Mouse (Mus musculus): ENCODE measurements at regions not wholly inside any gene's neighbourhood (a gene's known extent, or its start where the extent isn't known, plus 50 kb on each side); places are given as distances from the start of the nearest gene placed in this dataset.

DNA sequence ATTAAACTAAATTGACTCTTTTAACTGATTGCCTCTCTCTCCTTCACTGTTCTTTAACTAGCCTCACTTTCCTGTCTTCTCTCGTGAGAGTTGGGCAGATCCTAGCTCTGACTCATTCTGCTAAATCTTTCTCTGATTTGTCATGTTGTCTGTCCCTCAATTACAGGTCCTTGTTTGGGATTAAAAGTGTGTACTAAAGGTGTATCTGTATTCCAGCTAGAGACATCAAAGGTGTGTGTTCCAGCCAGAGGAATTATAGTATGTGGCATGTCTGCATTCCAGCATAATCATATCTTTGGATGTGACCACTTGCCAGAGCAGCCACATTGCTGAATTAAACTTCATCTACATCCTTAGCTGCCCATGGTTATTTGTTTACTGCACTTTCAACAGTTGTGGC, 167.5 kb upstream of the Fam83b start:
- ATAC-seq, result no peak
- Histone ChIP-seq H3K36me3 (no peaks in the 10 kb centered on the region), H3K4me3 (replicated peaks) (no peak overlapping the region), H3K27me3 (no peaks in the 10 kb centered on the region), H3K9ac (replicated peaks) (no peak overlapping the region), H3K4me2 (replicated peaks) (no peak overlapping the region), H3K27ac (no peak overlapping the region), H3K4me1 (replicated peaks) (no peaks in the 10 kb centered on the region), H3K9me3 (no peaks in the 10 kb centered on the region)
- WGBS, result 73% methylated on average over 1 of the region's 1 CpGs

DNA sequence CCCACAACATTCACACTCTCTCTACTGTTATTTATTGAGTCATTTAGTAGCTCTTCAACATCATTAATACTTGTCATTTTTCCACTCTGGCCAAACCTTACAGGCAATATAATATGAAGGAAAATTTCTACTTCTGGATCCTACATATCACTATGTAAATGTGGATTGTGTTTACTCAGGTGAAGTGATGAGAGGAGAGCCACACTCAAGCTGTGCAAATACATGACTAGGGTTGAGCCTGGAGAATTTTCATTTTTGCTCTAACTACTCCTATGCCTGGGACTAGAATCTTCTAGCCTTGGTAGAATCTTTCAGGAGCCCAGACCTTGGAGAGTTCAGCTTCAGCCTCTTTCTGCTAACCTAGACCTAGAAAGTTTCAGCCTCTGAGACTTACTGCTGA, 166.9 kb upstream of the Fam83b start:
- Histone ChIP-seq H3K4me1 (replicated peaks) (no peaks in the 10 kb centered on the region), H3K4me2 (replicated peaks) (no peak overlapping the region), H3K27ac (no peak overlapping the region), H3K9ac (replicated peaks) (no peak overlapping the region), H3K4me3 (replicated peaks) (no peak overlapping the region), H3K9me3 (no peaks in the 10 kb centered on the region), H3K27me3 (no peaks in the 10 kb centered on the region), H3K36me3 (no peaks in the 10 kb centered on the region)
- ATAC-seq, result no peak

DNA sequence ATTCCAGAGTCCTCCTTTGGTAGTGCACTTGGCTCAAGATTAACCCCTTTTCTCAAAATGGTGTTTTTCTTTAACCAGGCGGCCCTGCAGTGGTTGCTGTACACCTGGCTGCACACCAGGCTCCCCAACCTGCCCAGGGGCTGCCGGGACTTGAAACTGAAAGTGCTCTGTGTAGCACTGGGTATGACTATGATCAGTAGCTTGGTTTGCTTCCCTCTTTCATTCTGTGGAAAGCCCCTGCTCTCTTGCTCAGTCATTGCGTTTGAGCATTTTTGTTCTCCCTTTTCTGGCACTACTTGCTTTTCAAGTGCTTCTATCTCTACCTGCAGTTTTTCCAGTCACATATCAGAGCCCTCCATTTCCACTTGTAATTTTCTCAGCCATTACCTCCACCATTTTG, 156.0 kb upstream of the Fam83b start:
- no peaks in the 10 kb centered on the region for H3K36me3 ChIP-seq
- H3K9ac ChIP-seq (replicated peaks), result no peak overlapping the region
- no peak for ATAC-seq
- no peak overlapping the region for H3K4me2 ChIP-seq (replicated peaks)
- H3K9me3 ChIP-seq, result no peaks in the 10 kb centered on the region
- H3K4me1 ChIP-seq (replicated peaks), result no peaks in the 10 kb centered on the region
- H3K4me3 ChIP-seq (replicated peaks), result no peak overlapping the region
- H3K27ac ChIP-seq, result no peak overlapping the region
- H3K27me3 ChIP-seq, result no peaks in the 10 kb centered on the region
- WGBS, result 79% methylated on average over 3 of the region's 3 CpGs

DNA sequence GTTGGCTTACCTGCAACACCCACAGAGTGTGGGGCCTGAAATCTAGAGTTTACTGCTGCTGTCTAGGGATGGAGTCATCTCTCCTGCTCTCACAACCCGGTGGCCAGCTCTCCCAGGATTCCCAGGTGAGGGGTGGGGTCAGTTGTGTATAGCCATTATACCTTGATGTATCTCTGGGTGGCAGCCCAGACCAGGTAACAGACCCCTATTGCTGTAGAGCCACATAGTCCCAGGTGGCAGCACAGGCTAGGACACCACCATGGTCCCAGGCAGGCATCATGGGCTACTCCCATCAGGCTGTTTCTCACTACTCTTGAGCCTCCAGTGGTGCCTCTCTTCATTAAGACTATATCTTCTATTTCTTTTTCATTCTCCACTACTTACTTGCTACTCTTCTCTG, 148.9 kb upstream of the Fam83b start:
- Histone ChIP-seq H3K4me2 (replicated peaks) (no peak overlapping the region), H3K9ac (replicated peaks) (no peak overlapping the region), H3K4me3 (replicated peaks) (no peak overlapping the region), H3K36me3 (no peaks in the 10 kb centered on the region), H3K27me3 (no peaks in the 10 kb centered on the region), H3K27ac (no peak overlapping the region), H3K4me1 (replicated peaks) (no peaks in the 10 kb centered on the region), H3K9me3 (no peaks in the 10 kb centered on the region)
- WGBS, result 64% methylated on average over 1 of the region's 1 CpGs
- ATAC-seq, result no peak

DNA sequence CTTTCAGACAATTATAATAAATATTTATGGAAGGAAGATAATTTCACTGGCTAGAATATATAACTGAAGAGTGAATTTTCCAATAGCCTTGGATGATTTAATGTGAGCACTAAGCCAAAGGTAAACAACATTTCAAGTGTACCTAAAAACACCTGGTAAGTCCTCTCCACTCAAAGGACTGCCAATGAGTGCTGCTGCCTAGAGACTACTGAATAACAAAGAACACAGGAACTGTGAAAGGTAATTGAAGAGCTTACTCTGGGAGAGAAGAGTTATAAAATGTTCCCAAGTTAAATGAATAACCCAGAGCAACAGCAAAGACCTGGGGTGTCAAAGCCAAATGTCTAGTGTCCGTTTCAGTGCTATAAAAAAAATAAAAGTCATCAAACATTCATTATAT, 139.5 kb upstream of the Fam83b start:
- Histone ChIP-seq H3K9me3 (no peaks in the 10 kb centered on the region), H3K4me1 (replicated peaks) (no peaks in the 10 kb centered on the region), H3K36me3 (no peaks in the 10 kb centered on the region), H3K9ac (replicated peaks) (no peak overlapping the region), H3K27me3 (no peaks in the 10 kb centered on the region), H3K4me3 (replicated peaks) (no peak overlapping the region), H3K27ac (no peak overlapping the region), H3K4me2 (replicated peaks) (no peak overlapping the region)
- ATAC-seq, result no peak
- 58% methylated on average over 1 of the region's 1 CpGs for WGBS

DNA sequence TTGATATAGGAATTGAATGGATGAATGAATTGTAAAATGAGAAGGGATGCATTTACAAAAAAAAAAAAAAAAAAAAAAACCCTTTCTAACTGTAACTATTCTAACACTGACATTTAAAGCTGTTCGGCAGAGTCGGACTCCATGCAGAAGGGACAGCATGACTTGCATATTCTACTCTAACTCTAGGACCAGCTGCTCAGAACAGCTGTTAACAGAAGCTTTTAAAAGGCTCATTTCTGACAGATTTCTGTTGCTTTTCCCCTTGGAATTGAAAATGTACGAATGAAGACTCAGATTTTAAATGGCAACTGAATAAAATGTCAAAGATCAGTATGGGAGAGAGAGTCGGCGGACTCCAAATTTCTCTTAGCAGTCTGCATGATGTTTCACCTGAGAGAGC, 138.9 kb upstream of the Fam83b start:
- no peak overlapping the region for H3K27ac ChIP-seq
- no peaks in the 10 kb centered on the region for H3K9me3 ChIP-seq
- WGBS, result 86% methylated on average over 5 of the region's 5 CpGs
- no peaks in the 10 kb centered on the region for H3K36me3 ChIP-seq
- no peaks in the 10 kb centered on the region for H3K27me3 ChIP-seq
- H3K4me3 ChIP-seq (replicated peaks), result no peak overlapping the region
- H3K9ac ChIP-seq (replicated peaks), result no peak overlapping the region
- no peak overlapping the region for H3K4me2 ChIP-seq (replicated peaks)
- no peaks in the 10 kb centered on the region for H3K4me1 ChIP-seq (replicated peaks)
- no peak for ATAC-seq

DNA sequence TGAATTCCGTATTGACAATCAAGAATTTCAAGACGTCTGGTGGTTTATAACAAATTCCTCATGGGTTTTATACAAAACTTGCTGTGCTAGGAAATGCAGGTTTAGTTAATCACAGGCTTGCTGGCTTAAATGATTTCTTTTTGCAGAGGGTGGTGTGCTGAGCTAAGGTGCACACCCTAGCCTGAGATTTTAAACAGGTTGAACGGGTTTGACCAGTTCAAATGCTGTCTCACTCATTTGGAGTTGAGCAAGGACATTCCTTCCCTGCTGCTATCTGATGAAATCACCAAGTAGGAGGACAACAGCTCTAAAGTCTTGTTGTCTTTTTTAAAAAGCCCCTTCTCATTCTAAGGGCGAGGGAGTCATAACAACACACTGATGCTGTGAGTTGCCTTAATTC, 128.6 kb upstream of the Fam83b start:
- Histone ChIP-seq H3K27me3 (no peaks in the 10 kb centered on the region), H3K4me3 (replicated peaks) (no peak overlapping the region), H3K4me2 (replicated peaks) (no peak overlapping the region), H3K4me1 (replicated peaks) (no peaks in the 10 kb centered on the region), H3K9ac (replicated peaks) (no peak overlapping the region), H3K27ac (no peak overlapping the region), H3K36me3 (no peaks in the 10 kb centered on the region), H3K9me3 (no peaks in the 10 kb centered on the region)
- 79% methylated on average over 4 of the region's 4 CpGs for WGBS
- no peak for ATAC-seq

DNA sequence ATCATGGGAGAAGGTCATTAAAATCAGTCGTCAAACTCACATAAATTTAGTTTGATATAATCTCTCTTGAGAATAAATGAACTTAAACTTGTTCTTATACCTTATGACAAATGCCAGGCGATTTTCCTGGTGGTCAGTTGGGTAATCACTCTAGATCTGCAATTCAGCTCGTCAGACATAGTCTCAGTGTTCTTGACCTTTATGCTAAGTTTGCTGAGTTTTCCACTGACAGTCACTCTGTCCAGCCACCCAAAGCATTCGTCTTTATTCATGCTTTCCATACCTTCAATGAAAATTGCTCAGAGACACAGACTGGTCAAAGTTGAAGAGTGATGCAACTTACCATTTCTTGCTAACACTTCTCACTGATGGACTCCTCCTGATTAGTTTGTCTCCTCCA, 126.1 kb upstream of the Fam83b start:
- no peak overlapping the region for H3K4me3 ChIP-seq (replicated peaks)
- H3K36me3 ChIP-seq, result no peaks in the 10 kb centered on the region
- no peak overlapping the region for H3K27ac ChIP-seq
- H3K27me3 ChIP-seq, result no peaks in the 10 kb centered on the region
- H3K4me1 ChIP-seq (replicated peaks), result no peaks in the 10 kb centered on the region
- H3K9me3 ChIP-seq, result no peaks in the 10 kb centered on the region
- no peak for ATAC-seq
- no peak overlapping the region for H3K9ac ChIP-seq (replicated peaks)
- no peak overlapping the region for H3K4me2 ChIP-seq (replicated peaks)
- 80% methylated on average over 4 of the region's 4 CpGs for WGBS

DNA sequence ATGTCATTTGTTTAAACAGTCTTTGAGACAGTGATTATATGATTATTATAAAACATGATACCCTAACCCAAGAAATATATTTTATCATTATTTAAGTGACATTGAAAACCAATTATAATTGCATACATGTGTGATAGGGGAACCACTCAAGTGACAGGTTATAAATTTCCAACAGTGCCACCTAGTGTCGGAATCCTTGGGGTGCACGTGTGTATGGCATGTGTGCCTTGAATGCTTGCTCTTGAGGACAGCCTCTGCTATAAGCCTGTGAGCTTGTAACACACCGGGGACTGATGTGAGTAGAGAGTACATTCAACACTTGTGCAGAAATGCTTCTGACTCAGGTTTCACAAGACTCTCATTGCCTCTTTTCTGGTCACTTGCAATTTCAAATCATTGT, 93.9 kb upstream of the Fam83b start:
- no peaks in the 10 kb centered on the region for H3K36me3 ChIP-seq
- no peak overlapping the region for H3K4me3 ChIP-seq (replicated peaks)
- no peak overlapping the region for H3K4me2 ChIP-seq (replicated peaks)
- no peaks in the 10 kb centered on the region for H3K9me3 ChIP-seq
- no peaks in the 10 kb centered on the region for H3K4me1 ChIP-seq (replicated peaks)
- 24% methylated on average over 3 of the region's 3 CpGs for WGBS
- no peak overlapping the region for H3K27ac ChIP-seq
- peak; percentile 82 for ATAC-seq
- no peak overlapping the region for H3K9ac ChIP-seq (replicated peaks)
- no peaks in the 10 kb centered on the region for H3K27me3 ChIP-seq

DNA sequence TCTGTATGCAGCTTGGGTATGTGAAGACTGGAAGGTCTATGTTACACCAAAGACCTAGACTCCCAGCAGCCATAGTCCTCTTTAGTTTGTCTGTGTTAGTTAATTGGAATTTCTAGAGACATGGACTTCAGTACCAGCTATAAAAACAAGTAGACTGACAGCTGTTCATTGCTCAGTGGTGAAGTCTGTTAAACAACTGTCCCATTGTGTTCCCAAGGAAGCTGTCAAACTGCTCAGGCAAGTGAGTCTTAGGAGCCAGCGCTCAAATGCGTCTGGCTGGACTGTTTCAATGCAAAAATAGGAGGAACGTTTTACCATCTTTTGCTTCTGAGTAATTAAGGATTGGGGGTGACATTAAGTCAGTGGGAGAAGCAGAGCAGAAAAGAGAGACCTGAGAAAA, 92.9 kb upstream of the Fam83b start:
- 41% methylated on average over 3 of the region's 3 CpGs for WGBS
- Histone ChIP-seq H3K36me3 (no peaks in the 10 kb centered on the region), H3K27ac (no peak overlapping the region)

DNA sequence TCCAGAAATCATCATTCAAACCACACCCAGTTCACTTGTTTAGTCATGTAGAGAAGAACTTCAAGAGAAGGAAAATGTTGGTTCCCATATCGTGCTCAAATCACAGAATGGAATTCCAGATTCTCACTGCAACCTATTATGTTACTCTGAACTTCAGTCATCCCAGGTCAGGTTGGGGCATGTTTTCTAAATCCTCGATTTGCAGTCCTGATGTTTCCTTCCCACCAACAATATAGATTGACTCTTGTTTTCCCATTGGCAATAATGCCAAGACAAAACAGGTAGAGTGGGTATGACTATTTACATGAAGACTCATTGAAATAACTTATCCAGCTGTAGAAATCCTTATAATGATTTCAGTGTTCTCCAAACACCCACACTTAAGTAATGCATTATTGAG, 86.4 kb upstream of the Fam83b start:
- no peaks in the 10 kb centered on the region for H3K9me3 ChIP-seq
- no peak overlapping the region for H3K27ac ChIP-seq
- 89% methylated on average over 2 of the region's 2 CpGs for WGBS
- no peak overlapping the region for H3K4me3 ChIP-seq (replicated peaks)
- no peaks in the 10 kb centered on the region for H3K27me3 ChIP-seq
- no peaks in the 10 kb centered on the region for H3K4me1 ChIP-seq (replicated peaks)
- no peaks in the 10 kb centered on the region for H3K36me3 ChIP-seq
- H3K4me2 ChIP-seq (replicated peaks), result no peak overlapping the region
- H3K9ac ChIP-seq (replicated peaks), result no peak overlapping the region
- ATAC-seq, result no peak

More for the DNA sequence above, 92.9 kb upstream of the Fam83b start:
- Histone ChIP-seq H3K27me3 (no peaks in the 10 kb centered on the region), H3K4me1 (replicated peaks) (no peaks in the 10 kb centered on the region), H3K9ac (replicated peaks) (no peak overlapping the region), H3K4me3 (replicated peaks) (no peak overlapping the region), H3K4me2 (replicated peaks) (no peak overlapping the region), H3K9me3 (no peaks in the 10 kb centered on the region)
- no peak for ATAC-seq

DNA sequence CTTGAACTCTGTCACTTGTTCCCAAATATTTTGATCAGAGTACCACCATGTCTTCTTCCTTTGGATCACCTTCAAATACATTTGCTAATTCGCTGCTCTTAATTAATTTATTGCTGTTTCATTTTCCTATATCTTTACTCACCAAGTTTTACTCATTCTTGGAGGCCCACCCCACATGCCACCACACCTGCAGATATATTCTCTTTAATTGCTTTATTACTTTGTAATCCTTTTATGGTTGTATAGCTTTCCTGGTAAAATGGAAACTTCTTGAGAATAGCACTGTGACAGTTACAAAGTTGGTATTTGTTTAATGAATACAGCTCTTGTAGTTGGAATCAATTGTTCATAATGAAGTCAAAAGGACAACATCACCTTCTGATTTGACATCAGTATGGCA, 82.6 kb upstream of the Fam83b start:
- Histone ChIP-seq H3K4me2 (replicated peaks) (no peak overlapping the region), H3K27me3 (no peaks in the 10 kb centered on the region), H3K9ac (replicated peaks) (no peak overlapping the region), H3K9me3 (no peaks in the 10 kb centered on the region), H3K4me3 (replicated peaks) (no peak overlapping the region), H3K27ac (no peak overlapping the region), H3K4me1 (replicated peaks) (no peaks in the 10 kb centered on the region), H3K36me3 (no peaks in the 10 kb centered on the region)
- WGBS, result 83% methylated on average over 1 of the region's 1 CpGs
- no peak for ATAC-seq

DNA sequence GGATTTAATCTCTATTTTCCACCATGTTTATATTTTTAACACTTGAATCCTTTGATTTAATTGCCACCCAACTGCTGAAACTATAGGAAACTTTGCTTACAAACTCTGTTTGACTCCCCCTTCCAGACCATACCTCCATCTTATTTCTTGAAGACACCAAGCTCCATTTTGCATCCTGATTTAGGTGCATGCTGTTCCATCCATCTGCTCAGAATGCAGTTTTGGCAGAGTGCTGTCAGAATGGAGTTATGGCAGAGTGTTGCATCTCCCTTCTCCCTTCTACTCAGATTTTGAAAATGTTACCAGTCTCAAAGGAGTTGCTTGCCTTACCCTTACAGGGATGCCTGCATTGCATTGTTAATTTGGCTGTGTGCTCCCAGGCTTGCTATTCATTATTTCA, 79.5 kb upstream of the Fam83b start:
- Histone ChIP-seq H3K27me3 (no peaks in the 10 kb centered on the region), H3K4me1 (replicated peaks) (no peaks in the 10 kb centered on the region), H3K27ac (no peak overlapping the region), H3K4me3 (replicated peaks) (no peak overlapping the region), H3K4me2 (replicated peaks) (no peak overlapping the region), H3K36me3 (no peaks in the 10 kb centered on the region), H3K9me3 (no peaks in the 10 kb centered on the region), H3K9ac (replicated peaks) (no peak overlapping the region)
- ATAC-seq, result no peak
